Mouse (Mus musculus) limb, embryonic 13.5 days (tissue): ENCODE measurements around the gene Lmbrd2. TPM values are rescaled to one million over a fixed set of nuclear protein-coding genes. Genes with fewer than 3 reads are reported as not detected.
"Not testable (repeated sequence)": the region's sequence is repeated elsewhere in the genome, so short reads cannot be mapped to it uniquely, and the experiment has no call there.

Source experiments
- ATAC-seq: fragments of 200-750 bp; cut with Nextera tagmentation; 2 replicates; pipeline ENCODE4 v1.8.0; 2017; ENCODE audit warnings: low read depth, moderate number of reproducible peaks, moderate TSS enrichment; ENCODE audit not compliant: low FRiP score
- H3K27ac ChIP-seq: fragments of 300-500 bp; sonication (generic); 2 replicates; pipeline ENCODE4 v1.5.1; 2015; ENCODE audit warnings: inconsistent platforms, mild to moderate bottlenecking, moderate library complexity
- H3K27me3 ChIP-seq: fragments of 300-500 bp; sonication (generic); 2 replicates; pipeline ENCODE4 v1.6.1; 2015; ENCODE audit warnings: mild to moderate bottlenecking, inconsistent platforms
- H3K36me3 ChIP-seq: fragments of 300-500 bp; sonication (generic); 2 replicates; pipeline ENCODE4 v1.6.1; 2015; ENCODE audit warnings: inconsistent platforms, mild to moderate bottlenecking, moderate library complexity
- H3K4me1 ChIP-seq: fragments of 300-500 bp; sonication (generic); 2 replicates; pipeline ENCODE4 v1.6.1; 2015; ENCODE audit warnings: inconsistent platforms
- H3K4me2 ChIP-seq: fragments of 300-500 bp; sonication (generic); replicated peaks from 2 replicates; pipeline ENCODE4 v1.6.1; 2015; ENCODE audit warnings: inconsistent platforms, mild to moderate bottlenecking, moderate library complexity
- H3K4me3 ChIP-seq: fragments of 300-500 bp; sonication (generic); 2 replicates; pipeline ENCODE4 v1.5.1; 2015; ENCODE audit warnings: moderate library complexity, mild to moderate bottlenecking, inconsistent platforms
- H3K9ac ChIP-seq: fragments of 300-500 bp; sonication (generic); 2 replicates; pipeline ENCODE4 v1.6.1; 2015; ENCODE audit warnings: mild to moderate bottlenecking, inconsistent platforms
- H3K9me3 ChIP-seq: fragments of 300-500 bp; sonication (generic); 2 replicates; pipeline ENCODE4 v1.6.1; 2016; ENCODE audit warnings: inconsistent platforms
- WGBS: fragments of 180-500 bp; shearing (Covaris S2); methylation state at CpG from one replicate; pipeline ENCODE4 v1.1.7; 2015; 5-methylcytosine and 5-hydroxymethylcytosine counted together
- polyA plus RNA-seq: library from polyadenylated mRNA; unstranded; fragments of >200 nt; fragmentation: Nextera tagmentation; extraction: Ambion mirVana; gene quantifications from 2 replicates; pipeline ENCODE4 v1.2.1, GENCODE M21; 2015

The Lmbrd2 gene
- polyA plus RNA-seq, 1 experiment from 2014 or later, result 2.5 TPM

DNA sequence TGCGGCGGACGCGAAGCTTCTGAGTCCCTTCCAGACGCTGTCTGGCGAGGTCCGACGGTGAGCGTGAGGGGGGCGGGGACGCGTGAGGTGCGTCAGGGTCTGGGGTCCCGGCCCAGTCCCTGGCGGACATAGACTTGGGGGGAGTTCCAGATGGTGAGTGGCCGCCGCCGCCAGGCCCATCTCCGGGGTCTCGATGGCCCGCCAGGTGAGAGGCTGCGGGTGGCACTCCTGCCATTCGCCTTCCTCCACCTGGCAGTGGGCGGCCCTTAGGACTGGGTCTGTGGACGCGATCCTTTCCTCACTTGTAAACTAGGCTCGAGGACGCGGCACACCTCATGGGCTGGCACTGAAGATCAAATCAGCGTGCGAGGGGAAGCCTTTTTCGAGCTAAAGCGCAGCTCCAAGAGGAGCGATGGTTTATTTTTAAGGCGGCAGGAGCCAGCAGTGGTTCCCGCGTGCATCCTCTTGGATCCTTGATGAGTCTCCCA is 378 bp downstream of the Lmbrd2 start:
- Histone ChIP-seq H3K9ac (peak overlapping the region; percentile 83), H3K4me1 (peaks cover 25% of the 10 kb centered on the region), H3K9me3 (no peaks in the 10 kb centered on the region; the same call in 1 of the 2 replicates), H3K27ac (peak overlapping the region; percentile 85), H3K4me3 (peak overlapping the region; percentile 84), H3K27me3 (no peaks in the 10 kb centered on the region), H3K4me2 (peak overlapping the region; percentile 81), H3K36me3 (peaks cover 38% of the 10 kb centered on the region)
- peak; percentile 88 for ATAC-seq
- WGBS, result under 1% methylated on average over 37 of the region's 37 CpGs

DNA sequence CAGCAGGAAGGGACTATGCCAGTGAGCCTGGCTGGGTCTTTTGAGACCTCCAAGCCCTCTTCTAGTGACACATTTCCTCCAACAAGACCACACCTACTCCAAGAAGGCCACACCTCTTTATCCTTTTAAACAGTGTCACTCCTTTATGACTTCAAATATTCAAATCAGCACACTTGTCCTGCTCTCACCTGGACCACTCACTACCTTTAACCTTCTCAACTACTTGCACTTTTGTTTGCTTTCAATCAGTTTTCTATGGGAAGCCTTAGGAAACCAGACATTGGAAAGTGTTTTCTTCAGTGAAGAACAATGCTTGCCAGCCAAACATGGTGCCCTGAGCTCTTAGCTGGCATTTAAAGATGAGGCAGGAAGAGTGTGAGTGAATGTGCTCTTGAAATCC is 15.0 kb downstream of the Lmbrd2 start, which contains the start of gene Skp2:
Gene Skp2, minus strand, starts transcription at position 101 of the 400 bp plus-strand sequence.
- Histone ChIP-seq H3K9ac (no peak within 1 kb of the TSS), H3K27me3 (no peaks in the 10 kb centered on the region), H3K36me3 (peaks cover 50% of the 10 kb centered on the region), H3K9me3 (no peaks in the 10 kb centered on the region), H3K27ac (no peak within 1 kb of the TSS), H3K4me3 (no peak within 1 kb of the TSS), H3K4me1 (no peaks in the 10 kb centered on the region), H3K4me2 (no peak within 1 kb of the TSS)
- no peak for ATAC-seq

DNA sequence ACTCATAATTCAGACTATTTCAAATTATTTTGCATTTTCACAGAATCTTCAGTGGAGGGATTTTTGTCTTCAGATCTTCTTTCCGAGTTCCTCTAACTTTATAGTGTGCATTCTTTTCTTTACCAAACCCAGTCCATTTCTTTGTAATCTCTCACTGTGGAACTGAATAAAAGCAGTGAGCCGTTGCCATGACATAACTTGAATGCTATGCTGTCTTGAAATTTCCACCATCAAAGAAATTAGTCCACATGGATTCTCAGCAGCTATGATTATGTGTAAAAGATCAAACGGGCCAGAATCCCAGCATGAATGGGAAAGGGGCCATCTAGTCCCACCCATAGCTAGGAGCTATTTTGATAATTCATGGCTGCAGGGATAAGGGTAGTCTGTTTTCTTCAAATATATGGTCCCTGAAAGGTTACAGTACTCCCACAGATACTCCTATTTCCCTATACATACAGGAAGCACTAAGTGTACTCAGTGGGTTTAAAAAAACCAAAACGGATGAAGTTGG is 22.3 kb downstream of the Lmbrd2 start:
- H3K36me3 ChIP-seq, result peaks cover 39% of the 10 kb centered on the region
- H3K27ac ChIP-seq, result no peak overlapping the region
- no peak overlapping the region for H3K9ac ChIP-seq
- H3K9me3 ChIP-seq, result no peaks in the 10 kb centered on the region
- no peak for ATAC-seq
- H3K27me3 ChIP-seq, result no peaks in the 10 kb centered on the region
- H3K4me1 ChIP-seq, result no peaks in the 10 kb centered on the region
- 79% methylated on average over 4 of the region's 4 CpGs for WGBS
- no peak overlapping the region for H3K4me3 ChIP-seq
- H3K4me2 ChIP-seq, result no peak overlapping the region

DNA sequence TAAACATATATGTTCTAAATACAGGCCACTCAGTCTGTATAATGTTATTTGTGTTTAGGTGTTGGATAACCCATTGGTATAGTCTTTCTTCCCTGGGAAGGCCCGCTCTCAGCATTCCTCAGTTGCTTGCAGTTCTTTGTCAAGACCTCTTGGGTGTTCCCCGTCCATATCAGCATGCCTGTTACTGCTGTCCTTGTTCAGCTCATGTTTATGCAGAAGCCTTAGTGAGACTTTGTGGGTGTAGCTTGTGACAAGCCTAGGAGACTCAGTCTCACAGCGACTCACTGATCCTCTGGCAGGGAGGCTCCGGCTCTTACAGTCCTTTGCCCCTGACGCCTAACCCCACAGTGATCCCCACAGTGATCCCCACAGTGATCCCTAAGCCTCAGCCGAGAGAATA is 23.8 kb downstream of the Lmbrd2 start:
- H3K27ac ChIP-seq, result no peak overlapping the region
- 77% methylated on average over 6 of the region's 6 CpGs for WGBS
- peaks cover 48% of the 10 kb centered on the region for H3K36me3 ChIP-seq
- no peak overlapping the region for H3K9ac ChIP-seq
- H3K4me3 ChIP-seq, result no peak overlapping the region
- ATAC-seq, result no peak
- no peak overlapping the region for H3K4me2 ChIP-seq
- H3K27me3 ChIP-seq, result no peaks in the 10 kb centered on the region
- H3K9me3 ChIP-seq, result no peaks in the 10 kb centered on the region
- no peaks in the 10 kb centered on the region for H3K4me1 ChIP-seq

DNA sequence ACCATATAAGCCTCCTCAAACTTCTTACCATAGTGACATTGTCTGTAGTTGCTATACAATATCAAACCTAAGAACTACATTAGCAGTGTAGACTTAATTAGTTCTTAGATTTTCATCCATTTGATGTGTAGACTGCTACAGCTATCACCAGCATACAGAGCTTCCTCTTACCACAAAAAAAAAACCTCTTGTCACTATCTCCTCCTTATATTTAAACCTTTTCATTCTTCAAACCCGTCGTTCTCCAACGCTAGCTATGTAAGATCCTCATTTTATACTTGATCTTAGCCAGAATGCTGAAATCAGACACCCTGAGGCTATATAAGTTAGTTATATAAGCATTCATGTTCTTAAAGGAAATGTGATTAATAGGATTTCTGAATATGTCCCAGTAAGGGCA is 36.7 kb downstream of the Lmbrd2 start:
- WGBS, result 95% methylated on average over 3 of the region's 3 CpGs
- no peak for ATAC-seq

DNA sequence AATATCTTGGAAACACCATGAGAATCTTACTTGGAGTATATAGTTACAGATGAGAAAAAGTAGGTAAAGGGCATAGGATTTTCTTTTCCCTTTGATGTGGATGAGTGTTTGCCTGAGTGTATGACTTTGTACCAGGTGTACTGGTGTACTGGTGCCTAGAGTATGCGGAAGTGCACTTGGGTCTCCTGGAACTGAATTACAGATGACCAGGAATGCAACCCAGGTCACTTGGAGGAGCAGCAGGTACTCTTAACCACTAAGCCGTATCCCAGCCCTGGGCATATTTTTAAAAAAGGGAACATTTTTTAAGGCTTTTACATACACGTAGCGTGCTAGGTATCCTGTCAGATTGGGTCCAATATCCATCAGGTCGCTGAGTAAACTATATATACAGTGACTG is 43.6 kb downstream of the Lmbrd2 start:
- peaks cover 39% of the 10 kb centered on the region for H3K36me3 ChIP-seq
- 93% methylated on average over 5 of the region's 5 CpGs for WGBS

More for the DNA sequence above, 36.7 kb downstream of the Lmbrd2 start:
- Histone ChIP-seq H3K9me3 (no peaks in the 10 kb centered on the region), H3K9ac (no peak overlapping the region), H3K4me3 (no peak overlapping the region), H3K27ac (no peak overlapping the region), H3K27me3 (no peaks in the 10 kb centered on the region), H3K36me3 (peaks cover 47% of the 10 kb centered on the region), H3K4me2 (no peak overlapping the region), H3K4me1 (no peaks in the 10 kb centered on the region)

DNA sequence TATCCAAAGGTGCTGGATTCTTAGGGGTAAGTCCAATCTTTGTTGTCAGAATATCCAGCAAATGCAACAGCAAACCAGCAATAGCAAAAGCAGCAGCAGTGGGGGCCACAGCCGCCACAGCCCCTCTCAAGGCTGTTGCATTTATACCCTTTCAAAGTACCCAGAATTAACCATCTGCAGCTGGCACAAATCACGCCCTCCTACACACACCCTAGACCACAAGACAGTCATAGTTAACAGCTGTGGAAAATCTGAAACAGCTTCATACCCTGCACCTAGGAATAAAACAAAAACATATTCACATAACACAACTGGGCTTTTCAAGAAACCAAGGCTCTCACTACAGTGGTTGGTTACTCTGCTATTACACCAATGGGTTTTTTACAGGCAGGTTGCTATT is 49.4 kb downstream of the Lmbrd2 start:
- Histone ChIP-seq H3K36me3 (peaks cover 39% of the 10 kb centered on the region), H3K9me3 (no peaks in the 10 kb centered on the region), H3K27me3 (no peaks in the 10 kb centered on the region), H3K4me2 (no peak overlapping the region), H3K4me3 (no peak overlapping the region), H3K9ac (no peak overlapping the region), H3K27ac (no peak overlapping the region), H3K4me1 (no peaks in the 10 kb centered on the region)
- 63% methylated on average over 2 of the region's 2 CpGs for WGBS
- ATAC-seq, result peak; percentile 76

More for the DNA sequence above, 43.6 kb downstream of the Lmbrd2 start:
- Histone ChIP-seq H3K27ac (no peak overlapping the region), H3K4me2 (no peak overlapping the region), H3K27me3 (no peaks in the 10 kb centered on the region), H3K4me3 (no peak overlapping the region), H3K9ac (no peak overlapping the region), H3K4me1 (no peaks in the 10 kb centered on the region), H3K9me3 (no peaks in the 10 kb centered on the region)
- ATAC-seq, result no peak

DNA sequence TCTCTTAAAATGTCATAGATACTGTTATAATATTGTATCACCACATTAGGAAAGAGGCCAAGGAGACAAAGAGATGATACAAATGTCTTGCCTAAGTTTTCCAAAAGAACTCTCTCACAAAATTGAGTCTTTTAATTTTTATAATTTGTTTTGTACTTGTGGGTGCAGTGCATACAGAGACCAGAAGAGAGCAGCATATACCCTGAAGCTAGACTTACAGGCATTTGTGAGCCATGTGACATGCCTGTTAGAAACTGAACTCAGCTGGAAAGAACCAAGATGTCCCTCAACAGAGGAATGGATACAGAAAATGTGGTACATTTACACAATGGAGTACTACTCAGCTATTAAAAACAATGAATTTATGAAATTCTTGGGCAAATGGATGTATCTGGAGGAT is 52.3 kb downstream of the Lmbrd2 start:
- not testable (repeated sequence) for H3K4me3 ChIP-seq, H3K27me3 ChIP-seq, H3K4me1 ChIP-seq, H3K9ac ChIP-seq, H3K9me3 ChIP-seq, H3K4me2 ChIP-seq, ATAC-seq, H3K27ac ChIP-seq
- H3K36me3 ChIP-seq, result peaks cover 41% of the 10 kb centered on the region

DNA sequence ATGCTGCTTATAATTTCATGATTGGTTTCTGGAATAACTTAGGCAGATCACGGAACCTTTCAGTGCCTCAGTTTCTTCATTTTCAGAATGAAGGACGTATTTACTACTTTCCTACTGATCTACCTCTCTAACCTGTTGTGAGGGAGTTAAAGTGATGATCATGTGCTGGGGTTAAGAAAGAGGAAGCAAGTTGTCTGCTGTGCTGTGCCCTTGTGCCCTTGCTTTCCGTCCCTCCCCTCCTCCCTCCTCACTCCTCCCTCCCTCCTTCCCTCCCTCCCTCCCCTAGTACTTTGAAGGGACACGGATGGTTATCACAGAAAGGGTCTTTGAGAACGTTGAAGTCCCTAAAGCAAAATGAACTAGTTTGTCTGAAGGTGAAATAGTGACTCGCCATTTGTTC is 58.1 kb downstream of the Lmbrd2 start:
- H3K27me3 ChIP-seq, result no peaks in the 10 kb centered on the region
- H3K27ac ChIP-seq, result no peak overlapping the region
- WGBS, result 73% methylated on average over 6 of the region's 6 CpGs
- no peaks in the 10 kb centered on the region for H3K9me3 ChIP-seq
- no peak overlapping the region for H3K4me3 ChIP-seq
- peaks cover 21% of the 10 kb centered on the region for H3K36me3 ChIP-seq
- no peaks in the 10 kb centered on the region for H3K4me1 ChIP-seq
- H3K9ac ChIP-seq, result no peak overlapping the region
- H3K4me2 ChIP-seq, result no peak overlapping the region
- no peak for ATAC-seq

DNA sequence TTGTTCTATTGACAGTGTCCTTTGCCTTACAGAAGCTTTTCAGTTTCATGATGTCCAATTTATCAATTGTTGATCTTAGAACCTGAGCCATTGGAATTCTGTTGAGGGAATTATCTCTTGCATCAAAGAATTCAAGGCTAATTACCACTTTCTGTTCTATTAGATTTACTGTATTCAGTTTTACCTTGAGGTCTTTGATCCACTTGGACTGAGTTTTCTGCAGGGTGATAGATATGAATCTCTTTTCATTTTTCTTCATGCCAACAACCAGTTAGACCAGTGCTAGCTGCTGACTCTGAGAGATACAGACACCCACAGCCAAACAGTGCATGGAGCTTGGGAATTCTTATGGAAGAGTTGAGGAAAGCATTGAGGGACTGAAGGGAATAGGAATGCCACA is 71.5 kb downstream of the Lmbrd2 start:
- Histone ChIP-seq H3K4me2 (no peak overlapping the region), H3K9me3 (no peaks in the 10 kb centered on the region), H3K9ac (no peak overlapping the region), H3K27ac (no peak overlapping the region), H3K36me3 (no peaks in the 10 kb centered on the region), H3K27me3 (no peaks in the 10 kb centered on the region), H3K4me1 (no peaks in the 10 kb centered on the region), H3K4me3 (no peak overlapping the region)
- ATAC-seq, result no peak

DNA sequence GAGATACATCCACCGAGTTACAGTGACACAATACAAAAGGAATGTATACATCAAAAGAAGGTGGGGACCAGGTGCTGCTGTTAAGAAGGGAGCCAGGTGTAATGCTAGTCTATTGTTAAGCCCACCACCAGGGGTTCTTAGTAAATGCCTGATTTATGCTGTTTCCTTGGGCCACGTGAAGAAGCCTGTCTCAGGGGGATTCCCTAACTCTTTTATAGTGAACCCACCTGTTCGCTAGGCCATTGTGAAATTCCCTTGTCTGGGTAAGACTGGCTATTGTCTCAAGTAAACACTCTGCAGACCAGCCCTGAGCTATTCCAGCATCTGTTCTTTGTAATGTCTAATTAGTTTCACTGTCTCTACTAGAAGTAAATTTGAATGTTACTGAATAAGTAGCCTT is 72.7 kb downstream of the Lmbrd2 start:
- not testable (repeated sequence) for H3K27me3 ChIP-seq, H3K27ac ChIP-seq, H3K9ac ChIP-seq, H3K4me2 ChIP-seq, H3K4me3 ChIP-seq, H3K9me3 ChIP-seq, H3K4me1 ChIP-seq, H3K36me3 ChIP-seq, ATAC-seq
- WGBS, result 68% methylated on average over 3 of the region's 3 CpGs

DNA sequence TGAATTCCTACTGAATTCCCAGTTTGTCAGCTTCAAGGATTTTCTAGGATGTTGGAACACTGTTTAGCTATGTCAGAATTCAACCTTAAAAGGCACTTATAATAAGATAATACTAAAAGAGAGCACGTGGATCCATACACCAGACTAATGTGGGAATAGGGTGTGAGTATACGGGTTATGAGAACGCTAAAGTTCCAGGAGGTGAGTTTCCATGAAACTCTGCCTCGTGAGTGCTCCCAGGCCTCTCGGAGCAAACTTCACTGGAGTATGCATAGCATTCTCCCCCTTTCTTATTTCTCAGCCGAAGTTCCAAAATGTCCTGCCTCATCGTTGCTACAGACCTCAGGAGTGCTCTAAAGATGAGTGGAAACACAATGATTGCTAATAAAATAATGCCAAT is 73.1 kb downstream of the Lmbrd2 start:
- H3K9ac ChIP-seq, H3K4me1 ChIP-seq, H3K27ac ChIP-seq, H3K4me2 ChIP-seq, H3K36me3 ChIP-seq, H3K4me3 ChIP-seq, ATAC-seq, H3K9me3 ChIP-seq, H3K27me3 ChIP-seq: not testable (repeated sequence)
- WGBS, result 87% methylated on average over 7 of the region's 7 CpGs

DNA sequence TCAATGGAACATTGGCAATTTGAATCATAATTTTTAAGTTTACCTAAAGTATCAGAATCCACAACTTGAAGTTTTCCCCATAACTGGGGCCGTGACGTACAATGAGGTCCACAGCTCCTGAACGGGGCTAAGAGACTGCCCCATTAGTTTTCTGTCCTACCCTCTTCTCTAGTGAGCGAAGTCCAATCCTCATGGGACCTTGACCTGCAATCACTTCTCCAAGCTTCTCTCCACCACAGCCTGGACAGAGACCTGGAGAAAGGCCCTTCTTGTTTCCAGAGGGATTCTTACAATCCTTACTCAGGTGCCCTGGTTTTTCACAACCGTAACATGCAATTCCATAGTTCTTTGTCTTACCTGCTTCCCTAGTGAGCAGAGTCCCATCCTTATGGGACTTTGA is 76.1 kb downstream of the Lmbrd2 start:
- Histone ChIP-seq H3K9ac (no peak overlapping the region), H3K27me3 (no peaks in the 10 kb centered on the region), H3K4me1 (no peaks in the 10 kb centered on the region), H3K36me3 (no peaks in the 10 kb centered on the region), H3K27ac (no peak overlapping the region), H3K4me2 (no peak overlapping the region), H3K9me3 (no peaks in the 10 kb centered on the region), H3K4me3 (no peak overlapping the region)
- 92% methylated on average over 5 of the region's 5 CpGs for WGBS
- no peak for ATAC-seq
